Mouse (Mus musculus) neural tube, embryonic 14.5 days (tissue): ENCODE measurements around the gene Gm5089. TPM values are rescaled to one million over a fixed set of nuclear protein-coding genes. Genes with fewer than 3 reads are reported as not detected.

ENCODE experiments used
- ATAC-seq: fragments of 200-750 bp; cut with Nextera tagmentation; 2 replicates; pipeline ENCODE4 v1.8.0; 2017; ENCODE audit warnings: low read depth, mild to moderate bottlenecking, moderate TSS enrichment, moderate library complexity
- H3K27ac ChIP-seq: fragments of 300-500 bp; sonication (generic); 2 replicates; pipeline ENCODE4 v1.5.1; 2014; ENCODE audit warnings: low read depth, mild to moderate bottlenecking, control low read depth, low read length, moderate library complexity, mixed read lengths
- H3K27me3 ChIP-seq: fragments of 300-500 bp; sonication (generic); 2 replicates; pipeline ENCODE4 v1.6.1; 2014; ENCODE audit warnings: low read length; ENCODE audit not compliant: control insufficient read depth, insufficient read depth
- H3K36me3 ChIP-seq: fragments of 300-500 bp; sonication (generic); 2 replicates; pipeline ENCODE4 v1.6.1; 2014; ENCODE audit warnings: low read length, mixed read lengths; ENCODE audit not compliant: control insufficient read depth, insufficient read depth
- H3K4me1 ChIP-seq: fragments of 300-500 bp; sonication (generic); 2 replicates; pipeline ENCODE4 v1.6.1; 2014; ENCODE audit warnings: low read length; ENCODE audit not compliant: control insufficient read depth, insufficient read depth
- H3K4me2 ChIP-seq: fragments of 300-500 bp; sonication (generic); 2 replicates; pipeline ENCODE4 v1.6.1; 2014; ENCODE audit warnings: mild to moderate bottlenecking, low read depth, low read length, control low read depth
- H3K4me3 ChIP-seq: fragments of 300-500 bp; sonication (generic); 2 replicates; pipeline ENCODE4 v1.5.1; 2014; ENCODE audit warnings: low read depth, low read length, control low read depth, mixed read lengths
- H3K9ac ChIP-seq: fragments of 300-500 bp; sonication (generic); replicated peaks from 2 replicates; pipeline ENCODE4 v1.6.1; 2014; ENCODE audit warnings: low read depth, mild to moderate bottlenecking, control low read depth, low read length, mixed read lengths
- H3K9me3 ChIP-seq: fragments of 300-500 bp; sonication (generic); 2 replicates; pipeline ENCODE4 v1.6.1; 2016; ENCODE audit warnings: low read length; ENCODE audit not compliant: control insufficient read depth
- WGBS: fragments of 180-500 bp; shearing (Covaris S2); extraction: QIAGEN DNeasy Blood & Tissue Kit; methylation state at CpG from one replicate; pipeline ENCODE4 v1.1.7; 2014; 5-methylcytosine and 5-hydroxymethylcytosine counted together
- polyA plus RNA-seq: library from polyadenylated mRNA; unstranded; fragments of >200 nt; fragmentation: Nextera tagmentation; extraction: Ambion mirVana; gene quantifications from 2 replicates; pipeline ENCODE4 v1.2.1, GENCODE M21; 2014

The Gm5089 gene
- polyA plus RNA-seq, 1 experiment from 2014 or later, result 0.27 TPM

- H3K4me1 ChIP-seq, result peaks cover 5% of the 10 kb centered on the region
- no peaks in the 10 kb centered on the region for H3K9me3 ChIP-seq
- H3K4me3 ChIP-seq, result peak overlapping the region; percentile 46
- peak overlapping the region; percentile 70 for H3K9ac ChIP-seq
- no peaks in the 10 kb centered on the region for H3K36me3 ChIP-seq
- WGBS, result 15% methylated on average over 17 of the region's 17 CpGs
- ATAC-seq, result no peak
- H3K27ac ChIP-seq, result no peak overlapping the region; the same call in 1 of the 2 replicates
- peak overlapping the region; percentile 38 for H3K4me2 ChIP-seq
- H3K27me3 ChIP-seq, result peaks cover 29% of the 10 kb centered on the region
Observed at GRCm38 (mm10) chr14:122479461-122480109, 28.7 kb upstream of the Gm5089 start.

GRCm38 (mm10) chr14:122478574-122479011, 27.7 kb upstream of the Gm5089 start:
- peak overlapping the region; percentile 63 for H3K27ac ChIP-seq
- no peaks in the 10 kb centered on the region for H3K36me3 ChIP-seq
- peak overlapping the region; percentile 46 for H3K4me3 ChIP-seq
- H3K4me1 ChIP-seq, result peaks cover 8% of the 10 kb centered on the region
- H3K9ac ChIP-seq, result peak overlapping the region; percentile 70
- H3K4me2 ChIP-seq, result peak overlapping the region; percentile 38
- ATAC-seq, result no peak
- 1% methylated on average over 22 of the region's 22 CpGs for WGBS
- H3K9me3 ChIP-seq, result no peaks in the 10 kb centered on the region
- H3K27me3 ChIP-seq, result peaks cover 22% of the 10 kb centered on the region

- no peak for ATAC-seq
- no peaks in the 10 kb centered on the region for H3K36me3 ChIP-seq
- H3K9ac ChIP-seq, result peak overlapping the region; percentile 70
- H3K4me3 ChIP-seq, result peak overlapping the region; percentile 46
- peak overlapping the region; percentile 38 for H3K4me2 ChIP-seq
- H3K4me1 ChIP-seq, result peaks cover 8% of the 10 kb centered on the region
- H3K9me3 ChIP-seq, result no peaks in the 10 kb centered on the region
- peaks cover 17% of the 10 kb centered on the region for H3K27me3 ChIP-seq
- peak overlapping the region; percentile 63 for H3K27ac ChIP-seq
- WGBS, result 3% methylated on average over 9 of the region's 9 CpGs
Observed at GRCm38 (mm10) chr14:122477971-122478573, 27.2 kb upstream of the Gm5089 start.

- Histone ChIP-seq H3K36me3 (no peaks in the 10 kb centered on the region), H3K27ac (peak overlapping the region; percentile 87; the same call in 1 of the 2 replicates), H3K4me1 (peaks cover 8% of the 10 kb centered on the region), H3K4me3 (peak overlapping the region; percentile 46), H3K9me3 (no peaks in the 10 kb centered on the region), H3K9ac (peak overlapping the region; percentile 70), H3K4me2 (peak overlapping the region; percentile 49; the same call in 1 of the 2 replicates), H3K27me3 (peaks cover 19% of the 10 kb centered on the region; the same call in 1 of the 2 replicates)
- ATAC-seq, result no peak
- WGBS, result 1% methylated on average over 20 of the region's 20 CpGs
Observed at GRCm38 (mm10) chr14:122477261-122477671, 26.4 kb upstream of the Gm5089 start.

GRCm38 (mm10) chr14:122476822-122477215, 25.9 kb upstream of the Gm5089 start:
- under 1% methylated on average over 18 of the region's 18 CpGs for WGBS
- Histone ChIP-seq H3K4me2 (peak overlapping the region; percentile 49; the same call in 1 of the 2 replicates), H3K9ac (peak overlapping the region; percentile 70), H3K27me3 (peaks cover 17% of the 10 kb centered on the region), H3K4me3 (peak overlapping the region; percentile 46), H3K27ac (peak overlapping the region; percentile 87), H3K9me3 (no peaks in the 10 kb centered on the region), H3K36me3 (no peaks in the 10 kb centered on the region), H3K4me1 (peaks cover 8% of the 10 kb centered on the region)
- no peak for ATAC-seq

GRCm38 (mm10) chr14:122476041-122476821, 25.3 kb upstream of the Gm5089 start:
- WGBS, result under 1% methylated on average over 62 of the region's 62 CpGs
- peak overlapping the region; percentile 87 for H3K27ac ChIP-seq
- no peaks in the 10 kb centered on the region for H3K36me3 ChIP-seq
- H3K9ac ChIP-seq, result peak overlapping the region; percentile 70
- no peak for ATAC-seq
- peak overlapping the region; percentile 46 for H3K4me3 ChIP-seq
- H3K4me2 ChIP-seq, result peak overlapping the region; percentile 49
- peaks cover 8% of the 10 kb centered on the region for H3K4me1 ChIP-seq
- no peaks in the 10 kb centered on the region for H3K9me3 ChIP-seq
- peaks cover 13% of the 10 kb centered on the region for H3K27me3 ChIP-seq

GRCm38 (mm10) chr14:122475557-122476040, 24.7 kb upstream of the Gm5089 start:
- Histone ChIP-seq H3K36me3 (no peaks in the 10 kb centered on the region), H3K4me3 (peak overlapping the region; percentile 46), H3K27ac (peak overlapping the region; percentile 87), H3K9me3 (no peaks in the 10 kb centered on the region), H3K4me2 (peak overlapping the region; percentile 49), H3K27me3 (peaks cover 11% of the 10 kb centered on the region), H3K9ac (peak overlapping the region; percentile 70), H3K4me1 (peaks cover 8% of the 10 kb centered on the region)
- under 1% methylated on average over 65 of the region's 65 CpGs for WGBS
- ATAC-seq, result peak; percentile 13; the same call in 1 of the 2 replicates

GRCm38 (mm10) chr14:122474891-122475556, 24.1 kb upstream of the Gm5089 start, which contains the start of gene Zic2:
Gene Zic2, plus strand, starts transcription at chr14:122475435.
- Histone ChIP-seq H3K27ac (peak within 1 kb of the TSS; percentile 87), H3K27me3 (peaks cover 12% of the 10 kb centered on the region), H3K4me1 (peaks cover 8% of the 10 kb centered on the region), H3K4me2 (peak within 1 kb of the TSS; percentile 49), H3K9me3 (no peaks in the 10 kb centered on the region), H3K4me3 (peak within 1 kb of the TSS; percentile 46), H3K36me3 (no peaks in the 10 kb centered on the region), H3K9ac (peak within 1 kb of the TSS; percentile 70)
- WGBS, result under 1% methylated on average over 42 of the region's 73 CpGs
- peak; percentile 82 for ATAC-seq
